Mouse (Mus musculus): Measurements from ENCODE around the gene Mdk. TPM values are rescaled to one million over a fixed set of nuclear protein-coding genes. Genes with fewer than 3 reads are reported as not detected.

The Mdk gene
- polyA plus RNA-seq, 1 experiment from 2014 or later, result 889 TPM

DNA sequence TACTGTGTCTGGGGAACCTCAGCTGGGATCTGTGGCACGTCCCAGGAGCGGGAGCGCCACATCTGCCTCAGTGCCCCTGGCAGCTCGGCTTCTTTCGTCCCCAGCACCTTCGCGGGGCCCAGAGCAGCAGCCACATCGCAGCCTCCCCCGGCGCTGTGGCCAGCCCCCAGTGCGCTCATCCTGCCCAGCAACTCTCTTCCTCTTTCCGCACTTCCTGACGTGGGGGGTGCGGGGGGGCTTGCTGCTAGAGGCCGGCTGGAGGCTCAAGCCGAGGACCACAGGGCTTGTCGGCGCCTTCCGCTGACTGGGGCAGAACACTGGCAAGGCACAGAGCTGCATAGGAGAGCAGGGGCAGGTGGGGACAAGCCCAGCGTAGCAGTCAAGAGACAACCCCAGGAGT lies 33.3 kb upstream of the Mdk start:
- Histone ChIP-seq H3K27me3 (peaks cover 27% of the 10 kb centered on the region), H3K9ac (peak overlapping the region; percentile 27; the same call in 1 of the 2 replicates), H3K9me3 (no peaks in the 10 kb centered on the region), H3K27ac (no peak overlapping the region), H3K4me2 (0 out of 2 replicates have a peak overlapping the region, but pooled peaks have one; percentile 4), H3K4me1 (peaks cover 13% of the 10 kb centered on the region), H3K36me3 (replicated peaks) (no peaks in the 10 kb centered on the region), H3K4me3 (replicated peaks) (no peak overlapping the region)
- ATAC-seq (ENCODE audit: low FRiP score), result no peak
- WGBS, result 23% methylated on average over 20 of the region's 20 CpGs

DNA sequence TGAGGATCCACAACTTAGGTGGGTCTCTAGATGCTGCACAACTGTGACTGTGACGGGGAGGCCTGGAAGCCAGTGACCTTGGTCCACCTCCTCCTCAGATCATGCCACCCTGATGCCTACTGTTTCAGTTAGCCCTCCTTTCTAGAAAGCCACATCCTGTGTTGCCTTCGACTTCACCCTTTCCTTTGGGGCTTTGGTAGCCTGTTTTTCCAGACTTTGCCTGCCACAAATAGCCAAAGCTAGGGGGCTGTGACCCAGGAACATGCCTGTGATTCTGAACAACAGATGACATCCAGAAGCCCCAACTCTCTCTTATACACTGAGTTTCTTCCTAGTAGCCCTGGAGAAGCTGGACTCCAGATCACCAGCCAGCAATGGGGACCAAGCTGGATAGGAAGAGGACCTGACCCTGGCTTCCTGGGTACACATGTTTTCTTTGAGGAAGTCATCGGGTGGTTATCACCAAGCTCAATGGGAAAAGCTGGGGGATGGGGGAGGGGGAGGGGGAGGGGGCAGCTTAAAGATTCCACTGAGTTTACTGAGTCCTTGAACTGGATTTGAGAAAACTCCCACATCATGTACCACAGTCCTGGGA lies 32.6 kb upstream of the Mdk start:
- ATAC-seq (ENCODE audit: low FRiP score), result no peak
- Histone ChIP-seq H3K27me3 (peaks cover 21% of the 10 kb centered on the region), H3K4me3 (replicated peaks) (no peak overlapping the region), H3K9ac (no peak overlapping the region), H3K4me1 (peaks cover 18% of the 10 kb centered on the region), H3K27ac (no peak overlapping the region), H3K36me3 (replicated peaks) (no peaks in the 10 kb centered on the region), H3K4me2 (0 out of 2 replicates have a peak overlapping the region, but pooled peaks have one; percentile 4), H3K9me3 (no peaks in the 10 kb centered on the region)
- WGBS, result 83% methylated on average over 3 of the region's 3 CpGs

DNA sequence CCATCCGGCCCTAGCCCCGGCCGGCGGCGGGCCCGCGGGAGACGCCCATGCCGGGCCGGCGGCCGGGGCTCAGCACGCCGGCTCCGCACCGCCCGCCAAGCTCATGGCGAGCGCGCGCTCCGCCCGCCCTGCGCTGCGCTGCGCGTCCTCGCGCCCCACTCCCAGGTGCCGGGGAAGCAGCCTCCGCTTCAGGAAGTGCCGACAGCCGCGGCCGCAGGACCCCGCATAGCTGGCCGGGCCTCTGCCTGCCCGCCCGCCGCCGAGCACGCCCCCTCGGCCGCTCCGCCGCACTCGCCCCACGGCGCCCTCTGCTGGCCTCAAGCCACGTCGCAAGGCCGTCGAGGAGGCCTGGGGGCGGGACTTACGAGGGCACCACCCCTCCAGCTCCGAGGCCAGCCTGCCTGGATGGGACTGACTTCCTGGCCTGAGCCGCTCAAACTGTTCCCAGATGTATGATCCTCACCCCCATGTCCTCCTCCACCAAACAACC lies 31.4 kb upstream of the Mdk start:
- peak; percentile 94 for ATAC-seq (ENCODE audit: low FRiP score)
- under 1% methylated on average over 54 of the region's 57 CpGs for WGBS

DNA sequence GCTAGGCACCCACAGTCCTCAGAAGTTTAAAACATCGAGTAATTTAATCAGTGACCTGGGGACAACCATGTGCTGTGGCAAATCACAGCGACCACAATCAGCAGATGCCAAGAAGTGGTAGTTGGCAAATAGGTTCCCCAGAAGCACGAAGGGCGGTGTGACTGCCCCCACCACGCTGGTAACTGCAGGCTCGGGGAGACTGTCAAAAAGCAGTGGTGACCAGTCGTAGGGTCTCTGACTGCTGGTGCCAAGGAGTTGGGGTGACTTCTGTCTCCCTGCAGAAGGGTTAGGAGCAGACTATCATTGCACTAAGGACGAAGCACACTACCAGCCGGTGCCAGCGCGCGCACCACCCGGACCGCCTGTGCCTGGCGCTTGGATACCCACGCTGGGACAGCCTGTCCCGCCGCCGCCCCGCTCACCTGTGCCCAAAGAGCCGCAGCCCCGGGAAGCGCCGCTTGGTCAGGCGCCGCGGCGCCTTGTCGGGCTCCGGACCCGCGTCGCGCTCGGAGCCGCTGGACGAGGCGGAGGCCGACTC lies 30.8 kb upstream of the Mdk start:
- Histone ChIP-seq H3K27ac (peak overlapping the region; percentile 78), H3K4me3 (replicated peaks) (peak overlapping the region; percentile 87), H3K36me3 (replicated peaks) (no peaks in the 10 kb centered on the region), H3K9ac (peak overlapping the region; percentile 92), H3K4me1 (peaks cover 29% of the 10 kb centered on the region), H3K4me2 (peak overlapping the region; percentile 90), H3K27me3 (peaks cover 21% of the 10 kb centered on the region), H3K9me3 (no peaks in the 10 kb centered on the region)
- WGBS, result under 1% methylated on average over 39 of the region's 39 CpGs
- ATAC-seq (ENCODE audit: low FRiP score), result no peak; the same call in 1 of the 2 replicates

More for the DNA sequence above, 31.4 kb upstream of the Mdk start:
- Histone ChIP-seq H3K27me3 (peaks cover 21% of the 10 kb centered on the region), H3K9me3 (no peaks in the 10 kb centered on the region), H3K4me3 (replicated peaks) (peak overlapping the region; percentile 87), H3K27ac (peak overlapping the region; percentile 78), H3K36me3 (replicated peaks) (no peaks in the 10 kb centered on the region), H3K9ac (peak overlapping the region; percentile 92), H3K4me2 (peak overlapping the region; percentile 90), H3K4me1 (peaks cover 29% of the 10 kb centered on the region)

DNA sequence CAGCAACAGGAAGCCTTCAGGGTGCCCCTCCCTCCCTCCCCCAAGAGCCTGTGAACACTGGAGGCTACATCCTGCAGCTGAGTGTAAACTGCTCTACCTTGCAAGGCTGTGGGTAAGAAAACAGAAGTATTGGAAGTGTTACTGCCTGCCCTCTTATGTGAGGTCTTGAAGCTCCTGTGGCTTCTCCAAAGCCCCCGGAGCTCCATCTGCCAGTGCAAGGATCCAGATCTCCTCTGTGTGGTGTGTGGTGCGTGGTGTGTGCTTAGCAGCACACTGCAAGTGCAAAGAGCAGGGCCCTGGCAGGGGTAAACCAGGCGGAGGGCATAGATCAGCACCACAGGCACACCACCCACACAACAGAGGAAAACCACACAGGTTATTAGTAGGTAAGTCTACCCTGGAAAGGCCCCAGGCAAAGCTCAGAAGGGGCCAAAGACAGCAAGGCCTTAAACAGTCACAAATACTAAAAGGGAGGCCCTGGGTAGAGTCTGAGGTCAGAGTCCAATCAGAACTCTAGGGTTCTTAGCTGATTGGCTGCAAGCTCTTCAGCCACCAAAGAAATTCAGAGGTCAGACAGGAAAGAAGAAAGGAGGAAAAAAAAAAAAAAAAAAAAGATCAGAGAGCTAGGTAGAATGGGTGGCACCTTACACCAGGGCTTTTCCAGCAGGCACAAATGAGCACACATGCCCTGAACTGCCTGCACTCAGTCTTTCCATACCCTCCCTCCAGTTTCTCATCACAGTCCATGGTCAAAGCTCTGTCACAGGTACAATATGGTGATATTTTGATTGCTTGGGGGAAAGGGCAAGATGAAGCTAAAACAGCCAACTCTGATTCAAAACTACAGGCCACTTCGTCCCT lies 30.0 kb upstream of the Mdk start:
- Histone ChIP-seq H3K9ac (peak overlapping the region; percentile 92), H3K27ac (no peak overlapping the region), H3K4me2 (peak overlapping the region; percentile 90), H3K9me3 (no peaks in the 10 kb centered on the region), H3K4me1 (peaks cover 34% of the 10 kb centered on the region), H3K4me3 (replicated peaks) (peak overlapping the region; percentile 87), H3K27me3 (peaks cover 21% of the 10 kb centered on the region), H3K36me3 (replicated peaks) (no peaks in the 10 kb centered on the region)
- no peak for ATAC-seq (ENCODE audit: low FRiP score)
- 65% methylated on average over 4 of the region's 4 CpGs for WGBS

DNA sequence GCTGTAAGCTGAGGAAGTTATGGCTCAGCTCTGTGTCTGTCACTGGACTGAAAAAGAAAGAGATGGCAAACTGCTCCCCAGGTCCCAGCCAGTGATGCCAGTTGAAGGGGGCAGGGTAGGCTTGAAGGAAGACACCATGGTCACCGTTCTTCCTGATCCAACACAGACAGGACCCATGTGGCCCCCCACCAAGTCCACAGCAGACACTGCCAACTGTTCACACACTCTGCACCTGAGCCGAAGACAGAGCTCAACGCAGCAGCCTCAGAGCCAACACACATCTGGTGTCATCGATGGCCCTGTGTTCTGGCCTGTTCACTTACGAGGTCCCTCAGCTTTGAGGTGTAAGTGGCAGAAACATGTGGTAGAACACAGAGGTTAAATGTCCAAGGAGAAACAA lies 28.4 kb upstream of the Mdk start:
- ATAC-seq (ENCODE audit: low FRiP score), result no peak
- Histone ChIP-seq H3K4me1 (peaks cover 38% of the 10 kb centered on the region), H3K9me3 (no peaks in the 10 kb centered on the region), H3K27ac (no peak overlapping the region), H3K4me3 (replicated peaks) (no peak overlapping the region), H3K27me3 (peaks cover 12% of the 10 kb centered on the region), H3K9ac (no peak overlapping the region), H3K4me2 (no peak overlapping the region), H3K36me3 (replicated peaks) (no peaks in the 10 kb centered on the region)
- WGBS, result 89% methylated on average over 5 of the region's 5 CpGs

DNA sequence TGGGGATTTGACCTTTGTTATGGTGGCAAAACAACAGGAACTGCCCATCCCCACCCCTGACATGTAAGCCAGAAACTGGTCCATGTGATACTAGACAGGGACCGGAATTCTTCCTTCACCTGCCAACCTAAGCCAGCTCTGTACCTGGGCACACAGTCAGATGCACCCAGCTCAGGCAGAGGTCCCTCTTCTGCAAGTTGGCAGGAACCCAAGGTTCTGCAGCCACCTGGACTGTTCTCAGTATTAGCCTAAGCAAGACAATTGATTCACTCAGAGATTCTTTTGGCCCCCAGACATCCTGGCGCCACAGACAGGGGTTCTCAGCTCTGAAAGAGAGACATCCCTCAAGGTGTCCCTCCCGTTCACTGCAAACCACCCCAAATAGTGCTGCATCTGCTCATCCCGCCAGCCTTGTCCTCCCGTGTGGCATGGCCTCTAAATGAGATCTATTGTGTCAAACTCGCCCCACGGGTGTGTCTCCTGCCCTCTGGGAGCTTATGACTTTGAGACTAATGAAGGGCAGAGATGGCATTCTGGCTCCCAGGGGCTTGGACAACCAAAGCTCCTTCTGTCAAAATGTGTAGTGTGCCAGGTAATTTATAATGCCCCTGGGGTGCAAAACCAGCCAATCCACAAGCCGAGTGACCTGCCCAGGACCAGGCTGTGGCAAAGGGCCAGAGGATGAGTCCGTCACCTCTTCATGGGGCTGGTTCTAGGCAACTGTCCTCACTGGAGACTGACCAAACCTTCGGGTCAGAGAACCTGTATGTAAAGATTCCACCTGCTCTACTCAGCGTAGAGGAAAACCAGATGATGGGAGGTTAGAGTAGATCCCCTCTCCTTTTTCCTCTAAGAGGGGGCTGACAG lies 27.7 kb upstream of the Mdk start:
- no peak overlapping the region for H3K27ac ChIP-seq
- no peak overlapping the region for H3K9ac ChIP-seq
- H3K36me3 ChIP-seq (replicated peaks), result no peaks in the 10 kb centered on the region
- H3K4me2 ChIP-seq, result no peak overlapping the region
- no peak overlapping the region for H3K4me3 ChIP-seq (replicated peaks)
- no peaks in the 10 kb centered on the region for H3K9me3 ChIP-seq
- ATAC-seq (ENCODE audit: low FRiP score), result no peak
- peaks cover 38% of the 10 kb centered on the region for H3K4me1 ChIP-seq
- WGBS, result 83% methylated on average over 11 of the region's 11 CpGs
- H3K27me3 ChIP-seq, result peaks cover 5% of the 10 kb centered on the region

DNA sequence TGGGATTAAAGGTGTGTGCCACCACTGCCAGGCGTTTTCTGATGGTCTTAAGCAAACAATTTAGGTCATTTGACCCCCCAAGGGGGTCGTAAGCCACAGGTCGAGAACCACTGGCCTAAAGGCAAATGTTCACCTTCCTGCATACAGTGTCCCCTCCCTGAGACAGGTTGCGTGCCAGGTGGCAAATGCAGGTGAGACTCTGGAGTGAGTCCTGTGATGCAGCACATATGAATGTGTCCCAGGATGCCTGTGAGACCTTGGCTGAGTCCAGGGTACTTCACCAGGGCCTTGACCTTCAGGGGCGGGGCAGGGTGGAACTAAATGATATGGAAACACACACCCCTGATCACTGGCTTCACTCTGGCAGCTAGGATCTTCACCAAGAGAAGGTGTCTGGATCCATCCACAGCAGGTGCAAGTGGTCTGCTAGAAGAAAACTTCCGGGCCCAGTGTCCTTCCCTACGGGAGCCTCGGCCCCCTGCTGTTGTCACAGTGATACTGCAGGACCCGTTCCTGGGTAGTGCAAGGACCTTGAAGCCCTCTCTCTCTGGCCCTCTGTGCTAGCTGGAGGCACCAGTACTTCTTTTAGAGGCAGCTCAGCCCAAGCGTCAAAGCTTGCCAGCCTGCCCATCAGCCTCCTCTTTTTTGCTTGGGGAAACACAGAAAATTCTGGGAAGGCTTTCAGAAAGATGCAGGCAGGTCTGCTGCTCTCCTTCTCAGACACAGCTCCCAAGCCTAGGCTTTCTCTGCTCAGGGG lies 26.8 kb upstream of the Mdk start:
- no peaks in the 10 kb centered on the region for H3K9me3 ChIP-seq
- H3K9ac ChIP-seq, result no peak overlapping the region
- no peak overlapping the region for H3K27ac ChIP-seq
- H3K27me3 ChIP-seq, result no peaks in the 10 kb centered on the region
- H3K36me3 ChIP-seq (replicated peaks), result no peaks in the 10 kb centered on the region
- peaks cover 38% of the 10 kb centered on the region for H3K4me1 ChIP-seq
- no peak for ATAC-seq (ENCODE audit: low FRiP score)
- H3K4me3 ChIP-seq (replicated peaks), result no peak overlapping the region
- WGBS, result 50% methylated on average over 10 of the region's 10 CpGs
- no peak overlapping the region for H3K4me2 ChIP-seq

DNA sequence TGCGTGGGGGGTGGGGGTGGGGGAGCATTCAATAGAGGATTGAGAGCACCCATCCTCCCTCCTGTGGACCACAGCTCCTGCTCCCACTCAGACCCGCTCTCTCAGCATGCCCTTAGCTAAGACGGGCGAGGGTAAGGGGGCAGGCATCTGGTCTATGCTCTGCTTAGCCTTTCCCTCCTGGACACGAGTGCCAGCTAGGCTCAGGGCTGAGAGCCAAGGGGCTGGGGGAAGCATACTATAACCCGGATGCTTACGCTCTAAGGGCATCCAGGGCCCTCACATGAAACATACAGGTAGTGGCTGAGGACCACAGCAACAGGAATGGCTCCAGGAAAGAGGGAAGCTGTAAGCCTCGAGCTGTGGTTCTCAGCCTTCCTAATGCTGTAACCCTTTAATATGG lies 26.0 kb upstream of the Mdk start:
- no peak for ATAC-seq (ENCODE audit: low FRiP score)
- Histone ChIP-seq H3K27ac (no peak overlapping the region), H3K9me3 (no peaks in the 10 kb centered on the region), H3K4me3 (replicated peaks) (no peak overlapping the region), H3K4me1 (peaks cover 38% of the 10 kb centered on the region), H3K9ac (peak overlapping the region; percentile 18; the same call in 1 of the 2 replicates), H3K4me2 (no peak overlapping the region), H3K36me3 (replicated peaks) (no peaks in the 10 kb centered on the region), H3K27me3 (no peaks in the 10 kb centered on the region)
- WGBS, result 87% methylated on average over 8 of the region's 8 CpGs

DNA sequence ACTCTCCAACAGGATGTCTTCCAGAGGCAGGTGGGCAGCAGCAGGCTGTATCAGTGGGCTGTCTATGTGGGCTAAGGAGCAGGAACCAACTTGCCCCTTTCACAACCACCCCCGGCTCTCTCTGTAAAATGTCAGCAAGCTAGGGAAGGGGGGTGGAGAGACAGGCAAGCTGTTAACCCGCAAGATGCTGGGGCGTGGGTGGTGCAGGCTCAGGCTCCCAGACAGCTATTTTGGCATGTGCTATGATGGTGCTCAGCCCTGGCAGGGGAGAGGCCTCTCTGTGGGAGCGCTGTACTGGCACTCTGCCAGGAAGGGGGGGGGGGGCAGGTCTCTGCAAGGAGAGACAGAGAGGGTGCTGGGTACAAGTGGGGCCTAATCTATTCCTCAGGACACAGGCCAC lies 25.0 kb upstream of the Mdk start:
- no peaks in the 10 kb centered on the region for H3K27me3 ChIP-seq
- no peaks in the 10 kb centered on the region for H3K36me3 ChIP-seq (replicated peaks)
- peak overlapping the region; percentile 68 for H3K27ac ChIP-seq
- no peak overlapping the region for H3K4me2 ChIP-seq
- no peaks in the 10 kb centered on the region for H3K9me3 ChIP-seq
- H3K4me1 ChIP-seq, result peaks cover 30% of the 10 kb centered on the region
- WGBS, result 49% methylated on average over 4 of the region's 4 CpGs
- ATAC-seq (ENCODE audit: low FRiP score), result peak; percentile 66
- H3K9ac ChIP-seq, result 0 out of 2 replicates have a peak overlapping the region, but pooled peaks have one; percentile 21
- no peak overlapping the region for H3K4me3 ChIP-seq (replicated peaks)

DNA sequence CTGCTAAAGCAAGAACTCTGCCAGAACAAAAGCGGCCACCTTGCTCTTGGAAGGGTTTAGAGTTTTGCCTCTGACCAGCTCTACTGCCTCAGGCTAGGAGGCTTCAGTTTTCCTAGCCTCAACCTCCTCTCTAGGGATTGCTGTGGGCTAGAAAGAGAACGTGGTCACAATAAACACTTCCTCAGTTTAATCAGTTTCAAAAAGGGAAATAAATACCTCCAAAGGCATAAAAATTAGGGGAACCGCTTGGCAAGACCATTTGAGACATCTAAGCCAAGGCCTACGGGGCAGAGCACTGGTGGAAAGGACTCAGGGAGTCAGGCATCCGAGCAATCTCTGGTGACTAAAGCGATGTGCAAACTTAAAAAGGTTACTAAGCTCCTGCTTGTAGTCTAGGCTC lies 23.8 kb upstream of the Mdk start:
- H3K9ac ChIP-seq, result no peak overlapping the region
- H3K36me3 ChIP-seq (replicated peaks), result no peaks in the 10 kb centered on the region
- 85% methylated on average over 6 of the region's 6 CpGs for WGBS
- no peak overlapping the region for H3K4me2 ChIP-seq
- H3K4me3 ChIP-seq (replicated peaks), result no peak overlapping the region
- H3K9me3 ChIP-seq, result no peaks in the 10 kb centered on the region
- no peak for ATAC-seq (ENCODE audit: low FRiP score)
- H3K27ac ChIP-seq, result no peak overlapping the region
- peaks cover 25% of the 10 kb centered on the region for H3K4me1 ChIP-seq
- H3K27me3 ChIP-seq, result no peaks in the 10 kb centered on the region
